Mouse (Mus musculus) ovary, adult 18-20 months (tissue): ENCODE measurements around the gene Reep1.
"Not testable (repeated sequence)": the region's sequence is repeated elsewhere in the genome, so short reads cannot be mapped to it uniquely, and the experiment has no call there.

Experiments used
- DNase-seq: peaks from one replicate; pipeline ENCODE4 v3.0.0; 2022; ENCODE audit warnings: low spot score, mixed read lengths

The Reep1 gene

GRCm38 (mm10) chr6:71840597-71841290 lies 133.4 kb downstream of the Reep1 start:
- no peak for DNase-seq

- DNase-seq, result not testable (repeated sequence)
These were observed 139.5 kb downstream of the Reep1 start for GRCm38 (mm10) chr6:71846906-71847305.
